Mouse (Mus musculus): ENCODE data around the gene Smarca4.

DNA sequence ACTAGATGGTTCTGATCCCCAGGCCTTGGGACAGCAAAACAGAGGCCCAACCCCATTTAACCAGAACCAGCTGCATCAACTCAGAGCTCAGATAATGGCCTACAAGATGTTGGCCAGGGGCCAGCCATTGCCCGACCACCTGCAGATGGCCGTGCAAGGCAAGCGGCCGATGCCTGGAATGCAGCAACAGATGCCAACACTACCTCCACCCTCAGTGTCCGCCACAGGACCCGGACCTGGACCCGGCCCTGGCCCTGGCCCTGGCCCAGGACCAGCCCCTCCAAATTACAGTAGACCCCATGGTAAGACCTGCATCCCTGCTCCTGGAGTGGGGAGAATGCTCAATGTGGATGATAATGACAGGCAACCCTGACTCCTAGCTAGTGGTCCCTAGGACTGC, 19.7 kb downstream of the Smarca4 start:
- TF ChIP-seq POLR2A (IDR thresholded peaks at IDR 0.05; ENCODE audit: extremely low read depth, insufficient read depth, low read length) (no peak), CTCF (IDR thresholded peaks at IDR 0.05; ENCODE audit: extremely low read depth, insufficient read depth, low read length) (no peak)
